Mouse (Mus musculus) neural tube, embryonic 12.5 days (tissue): ENCODE data around the gene Cntnap5a. TPM values are rescaled to one million over a fixed set of nuclear protein-coding genes. Genes with fewer than 3 reads are reported as not detected.
"Not testable (repeated sequence)": the region's sequence is repeated elsewhere in the genome, so short reads cannot be mapped to it uniquely, and the experiment has no call there.

ENCODE experiments used
- ATAC-seq: fragments of 200-750 bp; cut with Nextera tagmentation; 2 replicates; pipeline ENCODE4 v1.8.0; 2017; ENCODE audit warnings: low read depth, mild to moderate bottlenecking, moderate TSS enrichment, moderate library complexity; ENCODE audit not compliant: low FRiP score
- H3K27ac ChIP-seq: fragments of 300-500 bp; sonication (generic); 2 replicates; pipeline ENCODE4 v1.5.1; 2016
- H3K27me3 ChIP-seq: fragments of 300-500 bp; sonication (generic); replicated peaks from 2 replicates; pipeline ENCODE4 v1.6.1; 2016; ENCODE audit warnings: mild to moderate bottlenecking
- H3K36me3 ChIP-seq: fragments of 300-500 bp; sonication (generic); 2 replicates; pipeline ENCODE4 v1.6.1; 2016; ENCODE audit warnings: mild to moderate bottlenecking
- H3K4me1 ChIP-seq: fragments of 300-500 bp; sonication (generic); 2 replicates; pipeline ENCODE4 v1.6.1; 2016
- H3K4me2 ChIP-seq: fragments of 300-500 bp; sonication (generic); replicated peaks from 2 replicates; pipeline ENCODE4 v1.6.1; 2016; ENCODE audit warnings: mild to moderate bottlenecking
- H3K4me3 ChIP-seq: fragments of 300-500 bp; sonication (generic); 2 replicates; pipeline ENCODE4 v1.5.1; 2016
- H3K9ac ChIP-seq: fragments of 300-500 bp; sonication (generic); 2 replicates; pipeline ENCODE4 v1.6.1; 2016; ENCODE audit warnings: mild to moderate bottlenecking
- H3K9me3 ChIP-seq: fragments of 300-500 bp; sonication (generic); 2 replicates; pipeline ENCODE4 v1.6.1; 2016; ENCODE audit warnings: mild to moderate bottlenecking
- WGBS: fragments of 180-500 bp; shearing (Covaris S2); methylation state at CpG from one replicate; pipeline ENCODE4 v1.1.7; 2016; 5-methylcytosine and 5-hydroxymethylcytosine counted together
- polyA plus RNA-seq: library from polyadenylated mRNA; unstranded; fragments of >200 nt; fragmentation: Nextera tagmentation; extraction: Ambion mirVana; gene quantifications from 2 replicates; pipeline ENCODE4 v1.2.1, GENCODE M21; 2016

Gene Cntnap5a
- polyA plus RNA-seq, 1 experiment from 2014 or later: 0.52 TPM

DNA sequence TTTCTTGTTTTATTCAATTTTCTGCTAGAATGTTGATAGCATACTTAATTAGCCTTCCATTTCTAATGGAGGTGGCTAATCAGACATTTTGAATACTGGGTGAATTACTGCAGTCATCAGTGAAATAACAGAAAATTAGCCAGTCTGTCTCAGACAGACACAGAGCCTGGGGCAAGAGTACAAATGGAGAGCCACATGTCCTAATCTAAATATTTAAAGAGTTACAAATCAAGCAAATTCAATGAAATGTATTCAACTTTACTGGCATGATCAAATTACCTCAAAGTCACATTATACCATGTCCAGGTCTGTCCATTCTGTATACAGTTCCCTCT lies 423.1 kb downstream of the Cntnap5a start:
- Histone ChIP-seq H3K4me2 (no peak overlapping the region), H3K36me3 (no peaks in the 10 kb centered on the region), H3K9ac (no peak overlapping the region), H3K27me3 (no peaks in the 10 kb centered on the region), H3K9me3 (no peaks in the 10 kb centered on the region), H3K27ac (no peak overlapping the region), H3K4me3 (no peak overlapping the region), H3K4me1 (no peaks in the 10 kb centered on the region)
- ATAC-seq: peak; percentile 70

DNA sequence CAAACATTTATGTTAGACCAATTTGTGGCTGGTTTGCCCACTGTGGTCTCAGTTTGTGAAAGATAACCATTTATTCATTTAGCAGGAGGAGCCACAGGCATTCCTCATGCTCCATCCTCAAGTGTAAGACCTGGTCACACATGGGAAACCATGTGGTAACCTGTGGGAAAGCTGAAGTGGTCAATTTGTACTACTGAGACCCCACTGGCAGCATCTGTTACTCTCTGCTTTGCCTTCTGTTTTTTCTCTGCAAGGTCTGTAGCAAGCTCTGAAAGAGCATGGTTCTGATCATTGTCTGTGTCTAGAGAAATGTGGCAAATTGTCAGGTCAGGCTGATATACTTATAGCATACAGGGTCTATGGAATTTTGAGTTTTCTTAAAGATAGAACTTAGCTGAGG lies 423.8 kb downstream of the Cntnap5a start:
- Histone ChIP-seq H3K27ac (no peak overlapping the region), H3K4me2 (no peak overlapping the region), H3K27me3 (no peaks in the 10 kb centered on the region), H3K9me3 (no peaks in the 10 kb centered on the region), H3K9ac (no peak overlapping the region), H3K36me3 (no peaks in the 10 kb centered on the region), H3K4me3 (no peak overlapping the region), H3K4me1 (no peaks in the 10 kb centered on the region)
- ATAC-seq: no peak

DNA sequence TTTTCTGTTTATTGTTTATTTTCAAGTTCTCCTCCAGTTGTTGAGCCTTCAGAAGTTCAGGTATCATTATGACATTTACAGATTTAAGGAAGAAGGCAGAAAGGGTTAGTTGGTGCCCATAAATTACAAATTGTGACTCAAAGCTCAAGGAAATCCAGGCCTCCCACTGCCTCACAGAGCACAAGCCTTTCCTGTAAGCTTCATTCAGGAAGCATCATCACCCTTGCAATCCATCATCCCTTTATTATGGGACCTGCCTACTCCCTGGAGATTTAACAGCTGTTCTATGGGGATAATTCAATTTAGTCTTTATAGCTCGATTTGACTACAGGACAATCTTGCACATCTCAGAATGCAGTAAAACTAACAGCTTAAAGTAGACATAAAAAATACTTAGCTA lies 441.2 kb downstream of the Cntnap5a start:
- H3K9me3 ChIP-seq: no peaks in the 10 kb centered on the region
- H3K36me3 ChIP-seq: no peaks in the 10 kb centered on the region
- H3K4me3 ChIP-seq: no peak overlapping the region
- 7% methylated on average over 1 of the region's 1 CpGs for WGBS
- no peaks in the 10 kb centered on the region for H3K27me3 ChIP-seq
- no peak overlapping the region for H3K27ac ChIP-seq
- H3K4me2 ChIP-seq: no peak overlapping the region
- no peaks in the 10 kb centered on the region for H3K4me1 ChIP-seq
- no peak overlapping the region for H3K9ac ChIP-seq
- ATAC-seq: peak; percentile 56; the same call in 1 of the 2 replicates

DNA sequence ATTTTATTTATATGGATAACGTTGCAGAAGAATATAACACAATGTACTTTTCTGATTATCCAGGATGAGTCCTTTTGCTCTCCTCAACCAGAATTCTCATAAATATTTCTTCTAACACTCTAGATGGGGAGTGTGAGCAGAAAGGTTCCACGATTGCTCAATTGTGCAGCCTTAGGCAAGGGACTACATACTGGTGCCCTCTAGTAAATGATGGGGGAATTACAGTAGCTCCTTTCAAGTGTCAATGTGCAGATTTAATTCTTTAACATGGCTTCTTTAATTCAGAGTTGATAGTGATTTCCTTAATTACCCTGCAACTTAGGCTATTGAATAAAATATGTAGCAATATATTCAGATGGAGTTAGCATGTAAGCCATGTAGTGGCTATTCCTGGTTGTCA lies 442.5 kb downstream of the Cntnap5a start:
- Histone ChIP-seq H3K4me3 (no peak overlapping the region), H3K9me3 (no peaks in the 10 kb centered on the region), H3K36me3 (no peaks in the 10 kb centered on the region), H3K9ac (no peak overlapping the region), H3K27me3 (no peaks in the 10 kb centered on the region), H3K27ac (no peak overlapping the region), H3K4me1 (no peaks in the 10 kb centered on the region), H3K4me2 (no peak overlapping the region)
- 76% methylated on average over 2 of the region's 2 CpGs for WGBS
- no peak for ATAC-seq

DNA sequence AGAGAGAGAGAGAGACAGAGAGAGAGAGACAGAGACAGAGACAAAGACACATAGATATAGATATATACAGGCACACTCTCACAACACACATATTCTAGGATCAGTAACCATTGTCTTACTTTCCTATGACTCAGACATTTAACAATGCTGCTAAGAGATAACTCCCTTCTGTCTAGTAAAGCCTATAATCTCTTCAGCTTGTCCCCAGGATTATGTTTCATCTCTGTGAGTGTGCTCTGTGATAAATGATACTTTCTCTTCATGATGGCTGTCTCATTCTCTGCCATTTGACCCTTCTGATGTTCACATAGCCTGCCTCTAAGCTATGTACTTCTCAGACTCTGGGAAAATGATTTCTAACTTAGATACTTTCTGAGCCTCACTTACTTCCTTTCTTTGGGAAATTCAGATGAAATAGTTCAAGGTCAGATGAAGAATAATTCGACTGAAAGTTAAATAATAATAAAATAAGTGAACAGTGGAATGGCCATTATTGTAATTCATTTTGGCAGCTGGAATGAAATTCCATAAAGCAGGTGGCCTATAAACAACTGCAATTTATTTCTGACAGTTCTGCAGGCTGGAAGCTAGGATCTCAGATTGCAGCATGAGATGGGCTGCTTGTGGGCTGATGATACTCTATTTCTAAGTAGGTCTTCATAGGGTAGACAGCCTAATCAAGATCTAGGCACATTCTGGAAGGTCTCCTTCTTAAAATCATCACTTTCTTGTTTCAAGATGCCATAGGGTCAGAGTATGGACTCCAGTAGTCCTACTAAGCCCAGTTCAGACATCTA lies 444.1 kb downstream of the Cntnap5a start:
- no peak overlapping the region for H3K4me3 ChIP-seq
- H3K27me3 ChIP-seq: no peaks in the 10 kb centered on the region
- no peak overlapping the region for H3K4me2 ChIP-seq
- no peak overlapping the region for H3K9ac ChIP-seq
- no peaks in the 10 kb centered on the region for H3K9me3 ChIP-seq
- H3K27ac ChIP-seq: no peak overlapping the region
- no peak for ATAC-seq
- no peaks in the 10 kb centered on the region for H3K4me1 ChIP-seq
- 62% methylated on average over 1 of the region's 1 CpGs for WGBS
- H3K36me3 ChIP-seq: no peaks in the 10 kb centered on the region

DNA sequence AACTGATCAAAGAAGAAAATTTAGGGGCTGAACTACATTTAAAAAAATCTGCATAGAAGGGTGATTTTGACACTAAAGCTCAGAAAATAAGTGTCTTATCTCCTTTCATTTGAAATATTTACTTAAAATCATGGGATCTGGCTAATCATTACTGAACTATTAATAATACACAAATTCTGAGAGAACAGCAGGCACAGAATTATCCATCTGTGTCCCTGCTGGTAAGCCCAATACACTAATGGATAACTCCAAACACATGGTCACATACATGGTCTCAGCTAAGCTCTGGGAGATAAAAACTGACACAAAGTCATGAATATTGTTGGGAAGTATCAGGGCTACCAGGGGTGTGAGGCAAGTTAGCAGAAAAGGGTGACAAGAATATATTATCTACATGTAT lies 447.9 kb downstream of the Cntnap5a start:
- Histone ChIP-seq H3K9me3 (no peaks in the 10 kb centered on the region), H3K36me3 (no peaks in the 10 kb centered on the region), H3K4me2 (no peak overlapping the region), H3K27ac (no peak overlapping the region), H3K4me1 (no peaks in the 10 kb centered on the region), H3K27me3 (no peaks in the 10 kb centered on the region), H3K4me3 (no peak overlapping the region), H3K9ac (no peak overlapping the region)
- ATAC-seq: no peak

DNA sequence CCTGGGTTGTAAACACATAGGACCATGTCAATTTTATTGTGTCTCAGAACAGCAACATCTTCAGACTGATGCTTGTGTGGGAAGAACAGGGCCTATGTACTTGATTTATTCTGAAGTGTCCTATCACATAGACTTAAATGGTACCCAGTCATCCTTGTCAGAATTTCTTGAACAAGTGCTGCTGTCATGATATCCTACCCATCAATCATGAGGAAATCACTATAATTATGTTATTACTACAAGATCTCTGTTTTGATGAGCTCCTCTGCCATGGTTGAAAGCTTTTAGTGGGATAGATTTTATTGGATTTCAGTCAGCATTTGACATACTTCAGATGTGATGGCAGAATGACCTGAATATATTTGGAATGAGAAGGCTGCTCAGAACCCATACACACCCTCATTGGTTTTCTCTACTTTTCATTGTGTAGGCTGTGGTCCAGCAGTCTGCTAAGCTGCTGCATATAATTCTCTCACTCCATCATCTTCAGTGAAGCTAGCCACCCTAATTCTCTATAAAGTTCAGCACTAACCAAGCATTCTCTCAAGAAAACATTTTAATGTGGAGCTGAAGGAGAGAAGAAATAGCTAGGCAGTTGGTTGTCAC lies 465.3 kb downstream of the Cntnap5a start:
- Histone ChIP-seq H3K27me3 (no peaks in the 10 kb centered on the region), H3K9me3 (no peaks in the 10 kb centered on the region), H3K36me3 (no peaks in the 10 kb centered on the region), H3K4me1 (no peaks in the 10 kb centered on the region), H3K4me2 (no peak overlapping the region), H3K4me3 (no peak overlapping the region), H3K27ac (no peak overlapping the region), H3K9ac (no peak overlapping the region)
- peak; percentile 56 for ATAC-seq

DNA sequence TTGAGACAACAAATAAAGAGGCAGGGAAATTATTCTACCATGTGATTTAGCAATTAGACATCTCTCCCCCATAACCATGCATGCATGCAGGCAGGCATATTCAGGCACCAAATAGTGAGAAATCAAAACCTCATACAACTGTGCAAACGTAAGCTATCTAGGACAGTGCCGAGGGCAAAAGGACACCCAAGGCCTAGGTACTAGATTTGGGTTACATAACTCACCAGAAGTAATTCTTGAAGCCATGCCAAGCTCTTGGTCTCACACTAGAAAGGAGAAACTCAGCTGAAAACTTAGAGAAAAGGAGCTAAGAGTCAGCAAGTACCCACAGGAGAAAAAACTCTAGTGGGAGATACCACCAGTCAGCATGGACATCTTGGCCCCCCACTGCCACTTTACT lies 499.9 kb downstream of the Cntnap5a start:
- no peak overlapping the region for H3K9ac ChIP-seq
- no peaks in the 10 kb centered on the region for H3K36me3 ChIP-seq
- H3K4me3 ChIP-seq: no peak overlapping the region
- no peak overlapping the region for H3K4me2 ChIP-seq
- no peaks in the 10 kb centered on the region for H3K4me1 ChIP-seq
- no peaks in the 10 kb centered on the region for H3K9me3 ChIP-seq
- H3K27me3 ChIP-seq: no peaks in the 10 kb centered on the region
- no peak overlapping the region for H3K27ac ChIP-seq
- no peak for ATAC-seq
- WGBS: 92% methylated on average over 2 of the region's 2 CpGs

DNA sequence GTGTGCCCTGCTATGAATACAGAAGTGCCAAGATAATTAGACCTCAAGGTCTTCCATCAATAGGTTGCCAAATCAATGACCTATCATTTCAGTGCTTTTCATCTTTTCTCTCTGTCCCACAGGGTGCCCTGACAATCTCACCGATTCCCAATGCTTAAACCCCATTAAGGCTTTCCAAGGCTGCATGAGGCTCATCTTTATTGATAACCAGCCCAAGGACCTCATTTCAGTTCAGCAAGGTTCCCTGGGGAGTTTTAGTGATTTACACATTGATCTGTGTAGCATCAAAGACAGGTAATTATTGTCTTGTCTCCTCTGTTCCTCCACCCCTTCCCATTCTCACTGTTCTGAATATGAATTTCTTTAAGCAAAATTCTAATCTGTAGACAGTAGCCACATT lies 503.6 kb downstream of the Cntnap5a start:
- not testable (repeated sequence) for H3K27ac ChIP-seq, H3K4me1 ChIP-seq, H3K27me3 ChIP-seq, H3K9me3 ChIP-seq, ATAC-seq, H3K4me2 ChIP-seq, H3K9ac ChIP-seq, H3K36me3 ChIP-seq, H3K4me3 ChIP-seq
- WGBS: 26% methylated on average over 1 of the region's 1 CpGs

DNA sequence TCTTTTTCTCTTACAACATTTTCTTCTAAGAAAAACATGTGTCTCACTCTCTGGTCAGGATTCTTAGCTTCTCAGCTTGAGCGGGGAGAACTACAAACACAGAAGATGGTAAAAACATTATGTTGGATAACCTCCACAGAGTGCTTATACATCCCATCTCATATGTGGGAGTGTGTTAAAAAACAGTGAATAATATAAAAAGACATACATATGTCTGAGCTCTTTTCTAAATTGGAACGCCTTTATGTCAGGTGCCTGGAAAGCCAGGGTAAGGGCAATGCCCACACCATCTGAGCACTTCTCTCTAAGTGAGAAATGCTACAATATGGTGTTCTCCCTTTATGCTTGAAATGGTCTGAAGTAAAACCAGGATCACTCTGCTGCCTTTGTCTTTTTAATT lies 507.7 kb downstream of the Cntnap5a start:
- no peaks in the 10 kb centered on the region for H3K27me3 ChIP-seq
- WGBS: 89% methylated on average over 2 of the region's 2 CpGs
- H3K4me1 ChIP-seq: no peaks in the 10 kb centered on the region
- H3K9me3 ChIP-seq: no peaks in the 10 kb centered on the region
- H3K4me3 ChIP-seq: no peak overlapping the region
- H3K4me2 ChIP-seq: no peak overlapping the region
- no peak overlapping the region for H3K9ac ChIP-seq
- H3K27ac ChIP-seq: no peak overlapping the region
- ATAC-seq: no peak
- no peaks in the 10 kb centered on the region for H3K36me3 ChIP-seq

DNA sequence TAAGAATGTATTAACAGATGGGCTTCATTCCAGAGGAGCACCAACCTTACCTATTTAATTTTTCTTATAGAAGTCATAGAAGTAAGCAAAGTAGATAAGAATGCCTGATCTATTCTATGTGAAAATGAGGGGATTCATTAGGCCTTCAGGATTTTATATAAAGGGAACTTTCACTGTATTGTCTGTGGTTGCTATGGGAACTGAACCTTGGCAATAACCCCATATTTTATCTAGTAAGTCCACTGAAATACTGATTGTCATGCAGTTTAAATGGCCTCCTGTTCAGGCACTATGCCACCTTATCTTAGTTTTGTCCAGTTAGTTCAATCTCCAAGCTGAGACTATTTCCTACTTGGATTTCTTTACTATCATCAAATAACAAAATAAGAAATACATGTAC lies 532.3 kb downstream of the Cntnap5a start:
- no peak overlapping the region for H3K9ac ChIP-seq
- ATAC-seq: no peak
- no peaks in the 10 kb centered on the region for H3K9me3 ChIP-seq
- H3K4me3 ChIP-seq: no peak overlapping the region
- H3K36me3 ChIP-seq: no peaks in the 10 kb centered on the region
- H3K27me3 ChIP-seq: no peaks in the 10 kb centered on the region
- H3K27ac ChIP-seq: no peak overlapping the region
- H3K4me1 ChIP-seq: no peaks in the 10 kb centered on the region
- H3K4me2 ChIP-seq: no peak overlapping the region

DNA sequence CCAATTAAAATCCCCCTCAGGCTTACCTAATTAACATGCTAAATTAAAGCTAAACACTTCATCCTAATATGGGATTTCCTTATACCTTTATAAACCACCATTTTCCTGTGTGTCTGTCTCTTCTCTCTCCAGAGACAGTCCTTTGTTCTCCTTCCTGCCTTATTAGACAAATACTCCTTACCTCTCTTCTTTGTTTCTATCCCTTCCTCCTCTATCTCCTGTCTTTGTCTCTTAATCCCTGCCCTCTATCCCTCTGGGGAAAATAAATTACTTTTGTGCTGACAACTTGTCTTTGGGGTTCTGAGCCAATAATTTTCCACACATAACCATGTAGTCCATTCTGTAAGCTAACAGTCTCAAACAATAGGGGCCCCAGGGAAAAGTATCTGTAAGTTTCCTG lies 556.0 kb downstream of the Cntnap5a start:
- H3K9ac ChIP-seq: no peak overlapping the region
- no peaks in the 10 kb centered on the region for H3K27me3 ChIP-seq
- H3K4me2 ChIP-seq: no peak overlapping the region
- ATAC-seq: peak; percentile 63
- H3K4me1 ChIP-seq: no peaks in the 10 kb centered on the region
- H3K36me3 ChIP-seq: no peaks in the 10 kb centered on the region
- no peak overlapping the region for H3K4me3 ChIP-seq
- no peaks in the 10 kb centered on the region for H3K9me3 ChIP-seq
- H3K27ac ChIP-seq: no peak overlapping the region

DNA sequence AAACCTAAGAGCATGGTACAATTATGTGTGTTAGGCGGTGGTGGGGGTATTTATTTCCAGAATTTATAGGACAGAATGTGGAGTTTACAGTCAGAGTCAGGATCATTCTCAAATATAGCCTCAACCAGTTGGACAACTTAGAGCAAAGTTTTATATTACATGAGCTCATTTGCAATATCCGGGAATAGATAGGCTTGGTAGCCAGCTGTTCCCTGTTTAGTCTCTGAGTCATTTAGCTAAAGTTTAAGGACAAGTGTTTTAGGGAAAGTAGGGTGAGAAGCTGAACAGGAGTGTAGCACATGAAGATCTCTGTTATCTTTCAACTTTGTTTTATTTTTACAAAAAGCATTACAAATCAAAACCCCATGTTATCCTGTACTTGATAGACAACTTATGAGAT lies 559.3 kb downstream of the Cntnap5a start:
- Histone ChIP-seq H3K27ac (no peak overlapping the region), H3K9ac (no peak overlapping the region), H3K4me2 (no peak overlapping the region), H3K4me3 (no peak overlapping the region), H3K27me3 (no peaks in the 10 kb centered on the region), H3K4me1 (no peaks in the 10 kb centered on the region), H3K9me3 (no peaks in the 10 kb centered on the region), H3K36me3 (no peaks in the 10 kb centered on the region)
- WGBS: 90% methylated on average over 2 of the region's 2 CpGs
- ATAC-seq: no peak
